Comparison of ENCODE assay signal across 22 mouse cellular contexts in the genomic region with DNA sequence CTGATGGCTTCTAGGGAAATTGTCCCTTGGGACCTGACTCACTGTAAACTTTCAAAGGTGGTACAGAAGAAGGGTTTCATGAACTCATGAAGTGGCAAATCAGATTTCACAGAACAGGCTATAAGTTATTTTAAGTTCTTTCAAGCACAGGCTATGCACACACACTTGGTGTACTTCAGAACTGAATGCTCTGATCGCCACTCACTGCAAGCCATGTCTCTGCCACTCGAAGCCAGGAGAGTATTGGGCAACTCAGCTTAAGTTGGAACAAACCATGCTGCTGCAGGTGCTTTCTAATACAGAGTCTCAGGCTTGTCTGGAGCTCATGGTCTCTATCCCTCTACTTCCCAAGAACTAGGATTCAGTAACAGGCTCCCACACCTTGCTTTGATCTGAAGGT. TPM values are rescaled to one million over a fixed set of nuclear protein-coding genes. Genes with fewer than 3 reads are reported as not detected.
A peak's percentile ranks its signal among the peaks of the same experiment; 100 is the strongest.
DNase-seq lines count a peak whose midpoint lies in the region; ATAC-seq and TF ChIP-seq lines count a peak whose summit lies in the region.
"Had no signal": no experiment of that assay in that cellular context is flagged by ENCODE, and none has a peak within 500 bp of the region (broad histone marks: within the 10 kb centered on the region; RNA-seq: fewer than 3 reads in every experiment).

No protein-coding gene starts in this region.

- no peak overlapping the region for H3K27ac ChIP-seq in midbrain, postnatal 0 days (ENCODE audit: low read depth, low read length)
- H3K27ac ChIP-seq in midbrain, embryonic 16.5 days (ENCODE audit: low read length) = no peak overlapping the region
- no peak overlapping the region for H3K27ac ChIP-seq in lung, embryonic 15.5 days
- H3K27ac ChIP-seq: embryonic facial prominence, embryonic 13.5 days; gastrocnemius, adult 2 months; hindbrain, embryonic 13.5 days; hindbrain, postnatal 0 days had no signal

- ATAC-seq in midbrain, postnatal 0 days (ENCODE audit: low FRiP score) = 0 out of 2 replicates have a peak, but pooled peaks have one; percentile 3
- ATAC-seq in midbrain, embryonic 16.5 days = no peak
- ATAC-seq in lung, embryonic 15.5 days (ENCODE audit: borderline replicate concordance, extremely low read depth, low FRiP score, low TSS enrichment) = peak; percentile 62; the same call in 1 of the 2 replicates
- ATAC-seq in erythroid progenitor cell, adult 5-6 weeks (replicated peaks; ENCODE audit: low FRiP score, poor library complexity, severe bottlenecking) = no peak
- ATAC-seq: forebrain, embryonic 14.5 days; hindbrain, postnatal 0 days had no signal

- no peaks in the 10 kb centered on the region for H3K27me3 ChIP-seq in midbrain, postnatal 0 days (ENCODE audit: insufficient read depth, low read length)
- H3K27me3 ChIP-seq in midbrain, embryonic 16.5 days (ENCODE audit: control insufficient read depth, insufficient read depth, low read depth, low read length) = no peaks in the 10 kb centered on the region
- H3K27me3 ChIP-seq in lung, embryonic 15.5 days = no peaks in the 10 kb centered on the region; the same call in 1 of the 2 replicates
- H3K27me3 ChIP-seq: embryonic facial prominence, embryonic 13.5 days; hindbrain, embryonic 13.5 days had no signal

- H3K36me3 ChIP-seq in midbrain, postnatal 0 days (ENCODE audit: insufficient read depth, low read length) = no peaks in the 10 kb centered on the region
- no peaks in the 10 kb centered on the region for H3K36me3 ChIP-seq in midbrain, embryonic 16.5 days (ENCODE audit: control insufficient read depth, insufficient read depth, low read length)
- no peaks in the 10 kb centered on the region for H3K36me3 ChIP-seq in lung, embryonic 15.5 days
- H3K36me3 ChIP-seq: embryonic facial prominence, embryonic 13.5 days; hindbrain, embryonic 13.5 days had no signal

- TF ChIP-seq CTCF in midbrain, postnatal 0 days (IDR thresholded peaks at IDR 0.05) = no peak

- WGBS in midbrain, postnatal 0 days = 80% methylated on average over 2 of the region's 2 CpGs
- whole genome bisulfite sequencing in midbrain, embryonic 16.5 days = 76% methylated on average over 2 of the region's 2 CpGs
- 46% methylated on average over 2 of the region's 2 CpGs for WGBS in lung, embryonic 15.5 days

- intact Hi-C loops in heart, postnatal 25 days (cut with DNase I) = no loop called here

- no peak overlapping the region for H3K4me2 ChIP-seq in midbrain, postnatal 0 days (ENCODE audit: low read depth, low read length, poor library complexity, severe bottlenecking)
- H3K4me2 ChIP-seq in midbrain, embryonic 16.5 days (ENCODE audit: low read length) = no peak overlapping the region
- no peak overlapping the region for H3K4me2 ChIP-seq in lung, embryonic 15.5 days
- H3K4me2 ChIP-seq: embryonic facial prominence, embryonic 13.5 days; hindbrain, embryonic 13.5 days had no signal

- DNase-seq in midbrain, postnatal 0 days (ENCODE audit: low spot score) = no peak
- peak; percentile 29 for DNase-seq in lung, postnatal 14 days
- DNase-seq in gastrocnemius, postnatal 4 days (ENCODE audit: low spot score in 2 of 2) = no peak
- DNase-seq in heart, postnatal 25 days (ENCODE audit: low spot score) = no peak
- DNase-seq: adrenal gland, adult 8-10 months; cerebellum, adult 18-20 months; cerebellum, adult 9-11 months; cerebellum, postnatal 36 days; gastrocnemius, adult 2 months; gastrocnemius, postnatal 25 days; heart, adult 11 months; heart, postnatal 10 days had no signal

- H3K4me3 ChIP-seq in midbrain, postnatal 0 days (ENCODE audit: low read depth, low read length) = no peak overlapping the region
- H3K4me3 ChIP-seq in midbrain, embryonic 16.5 days (ENCODE audit: low read depth, low read length) = no peak overlapping the region
- no peak overlapping the region for H3K4me3 ChIP-seq in lung, embryonic 15.5 days
- H3K4me3 ChIP-seq: embryonic facial prominence, embryonic 13.5 days; gastrocnemius, adult 2 months; hindbrain, embryonic 13.5 days had no signal

- H3K9ac ChIP-seq in midbrain, postnatal 0 days (replicated peaks; ENCODE audit: low read length, poor library complexity, severe bottlenecking) = no peak overlapping the region
- no peak overlapping the region for H3K9ac ChIP-seq in midbrain, embryonic 16.5 days (ENCODE audit: low read depth, low read length)
- no peak overlapping the region for H3K9ac ChIP-seq in lung, embryonic 15.5 days
- H3K9ac ChIP-seq: embryonic facial prominence, embryonic 13.5 days; hindbrain, embryonic 13.5 days had no signal

- H3K9me3 ChIP-seq in midbrain, postnatal 0 days (ENCODE audit: low read length) = no peaks in the 10 kb centered on the region
- H3K9me3 ChIP-seq in midbrain, embryonic 16.5 days (replicated peaks; ENCODE audit: control insufficient read depth, low read length, poor library complexity, severe bottlenecking) = no peaks in the 10 kb centered on the region
- H3K9me3 ChIP-seq in lung, embryonic 15.5 days = no peaks in the 10 kb centered on the region
- H3K9me3 ChIP-seq: embryonic facial prominence, embryonic 13.5 days; hindbrain, embryonic 13.5 days had no signal

- no peaks in the 10 kb centered on the region for H3K4me1 ChIP-seq in midbrain, postnatal 0 days (ENCODE audit: insufficient read depth, low read length)
- H3K4me1 ChIP-seq in midbrain, embryonic 16.5 days (ENCODE audit: control insufficient read depth, insufficient read depth, low read length) = no peaks in the 10 kb centered on the region
- H3K4me1 ChIP-seq in lung, embryonic 15.5 days = no peaks in the 10 kb centered on the region
- H3K4me1 ChIP-seq: embryonic facial prominence, embryonic 13.5 days; hindbrain, embryonic 13.5 days had no signal

RNA-seq across cellular contexts. Expression of gene Cyp4a31, which starts 12.3 kb away (rescaled TPM):
- total RNA-seq in midbrain, postnatal 0 days (2014; rRNA removed) = not detected in 2 replicates
- not detected in 2 replicates for polyA plus RNA-seq in midbrain, postnatal 0 days (2015; fragmentation: Nextera tagmentation; extraction: Ambion mirVana)
- not detected in 2 replicates for polyA plus RNA-seq in midbrain, embryonic 16.5 days (2015; fragmentation: Nextera tagmentation; extraction: Ambion mirVana)
- polyA plus RNA-seq in lung, embryonic 15.5 days (2015; fragmentation: Nextera tagmentation; extraction: Ambion mirVana) = not detected in 2 replicates
- not detected for total RNA-seq in gastrocnemius, postnatal 4 days (2021)
- total RNA-seq in heart, postnatal 25 days (2021) = not detected
- not detected in 2 replicates for total RNA-seq in erythroid progenitor cell, adult 5-6 weeks (2015; ENCODE audit: low replicate concordance)
- not detected in 2 replicates for total RNA-seq in erythroid progenitor cell, adult 5-6 weeks (2017; ENCODE audit: low replicate concordance)
- total RNA-seq: ES-E14; gastrocnemius, adult 2 months; gastrocnemius, postnatal 25 days; heart, postnatal 10 days; hematopoietic stem cell, adult 5-6 weeks; hindbrain, postnatal 0 days had no signal
- polyA plus RNA-seq: embryonic facial prominence, embryonic 13.5 days; forebrain, embryonic 14.5 days; heart, embryonic 14.5 days; hindbrain, embryonic 13.5 days; hindbrain, postnatal 0 days had no signal

RNA-seq across cellular contexts. Expression of gene Cyp4a32, which starts 25.0 kb away (rescaled TPM):
- total RNA-seq in midbrain, postnatal 0 days (2014; rRNA removed) = not detected in 2 replicates
- polyA plus RNA-seq in midbrain, postnatal 0 days (2015; fragmentation: Nextera tagmentation; extraction: Ambion mirVana) = not detected in 2 replicates
- polyA plus RNA-seq in midbrain, embryonic 16.5 days (2015; fragmentation: Nextera tagmentation; extraction: Ambion mirVana) = not detected in 2 replicates
- not detected in 2 replicates for polyA plus RNA-seq in lung, embryonic 15.5 days (2015; fragmentation: Nextera tagmentation; extraction: Ambion mirVana)
- total RNA-seq in gastrocnemius, postnatal 4 days (2021) = not detected
- not detected for total RNA-seq in heart, postnatal 25 days (2021)
- not detected in 2 replicates for total RNA-seq in erythroid progenitor cell, adult 5-6 weeks (2015; ENCODE audit: low replicate concordance)
- total RNA-seq in erythroid progenitor cell, adult 5-6 weeks (2017; ENCODE audit: low replicate concordance) = not detected in 2 replicates
- total RNA-seq: adrenal gland, adult 8-10 months; ES-E14; gastrocnemius, adult 2 months; gastrocnemius, postnatal 25 days; heart, postnatal 10 days; hematopoietic stem cell, adult 5-6 weeks; hindbrain, postnatal 0 days had no signal
- polyA plus RNA-seq: embryonic facial prominence, embryonic 13.5 days; forebrain, embryonic 14.5 days; heart, embryonic 14.5 days; hindbrain, embryonic 13.5 days; hindbrain, postnatal 0 days had no signal

RNA-seq across cellular contexts. Expression of gene Cyp4a10, which starts 57.7 kb away (rescaled TPM):
- not detected in 2 replicates for total RNA-seq in midbrain, postnatal 0 days (2014; rRNA removed)
- polyA plus RNA-seq in midbrain, postnatal 0 days (2015; fragmentation: Nextera tagmentation; extraction: Ambion mirVana) = not detected in 2 replicates
- polyA plus RNA-seq in midbrain, embryonic 16.5 days (2015; fragmentation: Nextera tagmentation; extraction: Ambion mirVana) = not detected in 2 replicates
- not detected in 2 replicates for polyA plus RNA-seq in lung, embryonic 15.5 days (2015; fragmentation: Nextera tagmentation; extraction: Ambion mirVana)
- under 1 TPM in 1 of 2 experiments, not detected in 1; 0.13 TPM for total RNA-seq in gastrocnemius, postnatal 4 days (2021)
- total RNA-seq in heart, postnatal 25 days (2021) = not detected
- total RNA-seq in erythroid progenitor cell, adult 5-6 weeks (2015; ENCODE audit: low replicate concordance) = not detected in 2 replicates
- not detected in 2 replicates for total RNA-seq in erythroid progenitor cell, adult 5-6 weeks (2017; ENCODE audit: low replicate concordance)
- total RNA-seq: gastrocnemius, adult 2 months; gastrocnemius, postnatal 25 days; heart, postnatal 10 days; hematopoietic stem cell, adult 5-6 weeks; hindbrain, postnatal 0 days had no signal
- polyA plus RNA-seq: embryonic facial prominence, embryonic 13.5 days; forebrain, embryonic 14.5 days; heart, embryonic 14.5 days; hindbrain, embryonic 13.5 days; hindbrain, postnatal 0 days had no signal

Comparison
In these comparisons a context has a peak if more than half of its experiments do, and no peak if none do; other contexts are left out.
1. ATAC-seq: peak in midbrain, postnatal 0 days (single experiment) and lung, embryonic 15.5 days (single experiment); none in midbrain, embryonic 16.5 days (single experiment) and erythroid progenitor cell, adult 5-6 weeks (single experiment).